Mouse (Mus musculus): Measurements from ENCODE around the gene Gm42742. TPM values are rescaled to one million over a fixed set of nuclear protein-coding genes. Genes with fewer than 3 reads are reported as not detected.

The Gm42742 gene
- polyA plus RNA-seq (2015; fragmentation: Nextera tagmentation; extraction: Ambion mirVana) = 44.2 and 53.8 TPM in 2 replicates

- Histone ChIP-seq H3K4me1 (replicated peaks; ENCODE audit: insufficient read depth, low read length) (peaks cover 46% of the 10 kb centered on the region), H3K27ac (peak within 1 kb of the TSS; percentile 57), H3K4me2 (ENCODE audit: low read length) (peak within 1 kb of the TSS; percentile 85), H3K9ac (ENCODE audit: low read depth, low read length) (peak within 1 kb of the TSS; percentile 60), H3K27me3 (ENCODE audit: insufficient read depth, low read length) (no peaks in the 10 kb centered on the region), H3K4me3 (replicated peaks; ENCODE audit: low read depth, low read length) (peak within 1 kb of the TSS; percentile 43), H3K36me3 (ENCODE audit: insufficient read depth, low read length) (0 out of 2 replicates have a peak, but pooled peaks cover 15% of the 10 kb centered on the region), H3K9me3 (replicated peaks; ENCODE audit: low read length) (no peaks in the 10 kb centered on the region)
- TF ChIP-seq CTCF (IDR thresholded peaks at IDR 0.05; ENCODE audit: low read depth) = no peak
- 2% methylated on average over 33 of the region's 37 CpGs for WGBS
- peak; percentile 88 for DNase-seq (ENCODE audit: low spot score)
- no peak for ATAC-seq (replicated peaks; ENCODE audit: low FRiP score, low read depth)
These were observed at the start of gene Gm42742, which contains the start of gene Prrt2 for GRCm38 (mm10) chr7:127020901-127021562. Gene Gm42742, minus strand, starts transcription at chr7:127021097. Gene Prrt2, minus strand, starts transcription at chr7:127021211.

- DNase-seq (ENCODE audit: low spot score) (no peak), ATAC-seq (replicated peaks; ENCODE audit: low FRiP score, low read depth) (no peak)
- Histone ChIP-seq H3K27me3 (ENCODE audit: insufficient read depth, low read length) (no peaks in the 10 kb centered on the region), H3K4me1 (replicated peaks; ENCODE audit: insufficient read depth, low read length) (0 out of 2 replicates have a peak, but pooled peaks cover 11% of the 10 kb centered on the region), H3K27ac (no peak overlapping the region), H3K4me3 (replicated peaks; ENCODE audit: low read depth, low read length) (no peak overlapping the region), H3K4me2 (ENCODE audit: low read length) (no peak overlapping the region), H3K36me3 (ENCODE audit: insufficient read depth, low read length) (no peaks in the 10 kb centered on the region), H3K9me3 (replicated peaks; ENCODE audit: low read length) (no peaks in the 10 kb centered on the region), H3K9ac (ENCODE audit: low read depth, low read length) (no peak overlapping the region)
- no peak for TF ChIP-seq CTCF (IDR thresholded peaks at IDR 0.05; ENCODE audit: low read depth)
- 57% methylated on average over 4 of the region's 4 CpGs for WGBS
These were observed 45.4 kb upstream of the Gm42742 start for GRCm38 (mm10) chr7:127066317-127066716.

- ATAC-seq (replicated peaks; ENCODE audit: low FRiP score, low read depth) (no peak), DNase-seq (ENCODE audit: low spot score) (no peak)
- H3K9me3 ChIP-seq (replicated peaks; ENCODE audit: low read length) = no peaks in the 10 kb centered on the region
- no peaks in the 10 kb centered on the region for H3K36me3 ChIP-seq (ENCODE audit: insufficient read depth, low read length)
- no peak for TF ChIP-seq CTCF (IDR thresholded peaks at IDR 0.05; ENCODE audit: low read depth)
- H3K4me2 ChIP-seq (ENCODE audit: low read length) = no peak overlapping the region
- no peak overlapping the region for H3K27ac ChIP-seq
- 89% methylated on average over 6 of the region's 6 CpGs for WGBS
- H3K4me3 ChIP-seq (replicated peaks; ENCODE audit: low read depth, low read length) = no peak overlapping the region
- no peaks in the 10 kb centered on the region for H3K27me3 ChIP-seq (ENCODE audit: insufficient read depth, low read length)
- H3K4me1 ChIP-seq (replicated peaks; ENCODE audit: insufficient read depth, low read length) = 0 out of 2 replicates have a peak, but pooled peaks cover 4% of the 10 kb centered on the region
- no peak overlapping the region for H3K9ac ChIP-seq (ENCODE audit: low read depth, low read length)
These were observed 44.6 kb upstream of the Gm42742 start for GRCm38 (mm10) chr7:127065538-127065937.

GRCm38 (mm10) chr7:127055026-127055585, 34.2 kb upstream of the Gm42742 start:
- no peaks in the 10 kb centered on the region for H3K9me3 ChIP-seq (replicated peaks; ENCODE audit: low read length)
- H3K4me2 ChIP-seq (ENCODE audit: low read length) = no peak overlapping the region
- no peaks in the 10 kb centered on the region for H3K4me1 ChIP-seq (replicated peaks; ENCODE audit: insufficient read depth, low read length)
- DNase-seq (ENCODE audit: low spot score) (no peak), ATAC-seq (replicated peaks; ENCODE audit: low FRiP score, low read depth) (no peak)
- peak; percentile 25; the same call in 1 of the 2 replicates for TF ChIP-seq CTCF (IDR thresholded peaks at IDR 0.05; ENCODE audit: low read depth)
- H3K36me3 ChIP-seq (ENCODE audit: insufficient read depth, low read length) = no peaks in the 10 kb centered on the region
- no peak overlapping the region for H3K4me3 ChIP-seq (replicated peaks; ENCODE audit: low read depth, low read length)
- WGBS = 73% methylated on average over 5 of the region's 5 CpGs
- no peak overlapping the region for H3K9ac ChIP-seq (ENCODE audit: low read depth, low read length)
- H3K27me3 ChIP-seq (ENCODE audit: insufficient read depth, low read length) = no peaks in the 10 kb centered on the region
- H3K27ac ChIP-seq = no peak overlapping the region

- peak within 1 kb of the TSS; percentile 73 for H3K27ac ChIP-seq
- H3K4me3 ChIP-seq (replicated peaks; ENCODE audit: low read depth, low read length) = peak within 1 kb of the TSS; percentile 83
- H3K4me1 ChIP-seq (replicated peaks; ENCODE audit: insufficient read depth, low read length) = 0 out of 2 replicates have a peak, but pooled peaks cover 4% of the 10 kb centered on the region
- peak within 1 kb of the TSS; percentile 73 for H3K9ac ChIP-seq (ENCODE audit: low read depth, low read length)
- DNase-seq (ENCODE audit: low spot score) (peak; percentile 96), ATAC-seq (replicated peaks; ENCODE audit: low FRiP score, low read depth) (peak; percentile 82)
- WGBS = under 1% methylated on average over 53 of the region's 53 CpGs
- no peaks in the 10 kb centered on the region for H3K27me3 ChIP-seq (ENCODE audit: insufficient read depth, low read length)
- no peaks in the 10 kb centered on the region for H3K36me3 ChIP-seq (ENCODE audit: insufficient read depth, low read length)
- peak within 1 kb of the TSS; percentile 76 for H3K4me2 ChIP-seq (ENCODE audit: low read length)
- no peaks in the 10 kb centered on the region for H3K9me3 ChIP-seq (replicated peaks; ENCODE audit: low read length)
- no peak for TF ChIP-seq CTCF (IDR thresholded peaks at IDR 0.05; ENCODE audit: low read depth)
These were observed 21.2 kb upstream of the Gm42742 start, which contains the start of gene Kif22 for GRCm38 (mm10) chr7:127041851-127042672. Gene Kif22, minus strand, starts transcription at chr7:127042471.

DNA sequence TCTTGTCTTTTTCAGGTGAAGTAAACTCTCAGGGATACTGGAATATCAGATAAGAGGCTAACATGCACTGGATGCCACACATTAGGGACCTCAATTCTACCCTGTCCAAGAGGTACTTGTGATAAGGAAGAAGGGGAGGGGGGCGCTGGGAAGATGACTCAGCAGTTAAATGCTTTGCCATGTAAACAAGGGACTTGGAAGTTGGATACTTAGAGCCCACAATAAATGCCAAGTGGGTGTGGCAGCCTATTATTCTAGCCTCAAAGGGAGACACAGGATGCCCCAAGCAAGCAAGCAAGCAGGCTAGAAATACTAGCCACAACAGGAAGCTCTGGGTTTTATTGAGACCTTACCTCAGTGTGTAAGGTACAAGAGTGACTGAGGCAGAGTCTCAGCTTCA, 10.3 kb upstream of the Gm42742 start:
- H3K9me3 ChIP-seq (replicated peaks; ENCODE audit: low read length) = no peaks in the 10 kb centered on the region
- peaks cover 34% of the 10 kb centered on the region for H3K36me3 ChIP-seq (ENCODE audit: insufficient read depth, low read length)
- ATAC-seq (replicated peaks; ENCODE audit: low FRiP score, low read depth) (no peak), DNase-seq (ENCODE audit: low spot score) (no peak)
- H3K4me1 ChIP-seq (replicated peaks; ENCODE audit: insufficient read depth, low read length) = no peaks in the 10 kb centered on the region; the same call in 1 of the 2 replicates
- WGBS = 73% methylated on average over 1 of the region's 1 CpGs
- H3K27me3 ChIP-seq (ENCODE audit: insufficient read depth, low read length) = no peaks in the 10 kb centered on the region
- H3K4me3 ChIP-seq (replicated peaks; ENCODE audit: low read depth, low read length) = no peak overlapping the region
- TF ChIP-seq CTCF (IDR thresholded peaks at IDR 0.05; ENCODE audit: low read depth) = no peak
- no peak overlapping the region for H3K4me2 ChIP-seq (ENCODE audit: low read length)
- no peak overlapping the region for H3K27ac ChIP-seq
- no peak overlapping the region for H3K9ac ChIP-seq (ENCODE audit: low read depth, low read length)

All from kidney, postnatal 0 days (tissue).